Mouse (Mus musculus) E14TG2a.4 (cell line): Measurements from ENCODE around the gene Tle1.

ENCODE experiments used
- CTCF ChIP-seq: conservative IDR thresholded peaks from 2 replicates; pipeline ENCODE4 v1.5.1; 2014; ENCODE audit warnings: low read length
- POU5F1 ChIP-seq: IDR thresholded peaks from 2 replicates; pipeline ENCODE4 v1.6.1; 2014; ENCODE audit warnings: low read length, borderline replicate concordance

DNA sequence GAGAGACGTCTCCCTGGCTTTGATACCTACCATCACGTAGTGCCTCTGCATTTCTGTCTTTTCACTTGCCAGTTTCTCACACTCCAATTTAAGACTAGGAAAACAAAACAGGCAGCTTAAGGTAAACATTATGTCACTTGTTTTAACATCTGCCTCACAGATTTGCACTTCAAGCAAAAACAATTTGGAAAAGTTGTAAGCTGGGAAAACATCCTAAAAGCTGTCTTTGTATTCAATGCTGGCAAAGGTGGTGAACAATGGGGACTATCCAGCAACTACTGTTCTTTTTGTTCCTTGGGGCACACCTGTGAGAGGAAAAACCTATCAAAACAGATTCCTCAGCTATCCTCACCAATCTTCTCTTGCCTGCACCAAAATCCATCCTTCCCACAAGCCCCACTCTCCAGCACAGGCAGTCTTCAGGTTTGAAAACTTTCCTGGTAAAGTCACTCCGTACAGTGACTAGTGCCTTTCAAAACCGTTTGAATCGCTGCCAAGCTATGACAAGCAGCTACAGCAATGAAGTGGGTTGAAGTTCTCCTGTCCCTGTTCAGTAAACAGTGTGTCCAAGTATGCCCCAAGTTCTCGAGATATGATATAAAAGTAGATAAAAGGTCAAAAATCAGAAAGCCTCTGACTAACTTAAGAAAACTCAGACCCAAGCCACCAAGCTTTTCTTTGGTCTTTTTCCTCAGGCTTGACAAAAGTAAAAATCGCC is 2.7 kb downstream of the Tle1 start:
- TF ChIP-seq CTCF (no peak), POU5F1 (no peak)
